Mouse (Mus musculus) forebrain, embryonic 10.5 days (tissue): ENCODE data around the gene Dvl1. TPM values are rescaled to one million over a fixed set of nuclear protein-coding genes. Genes with fewer than 3 reads are reported as not detected.

Source experiments
- DNase-seq: peaks from one replicate; pipeline ENCODE4 v3.0.0-alpha.2; 2017; ENCODE audit warnings: low spot score; ENCODE audit errors: extremely low spot score
- H3K27ac ChIP-seq: fragments of 300-500 bp; sonication (generic); 2 replicates; pipeline ENCODE4 v1.5.1; 2016; ENCODE audit warnings: mild to moderate bottlenecking
- H3K27me3 ChIP-seq: fragments of 300-500 bp; sonication (generic); 2 replicates; pipeline ENCODE4 v1.6.1; 2016; ENCODE audit warnings: mild to moderate bottlenecking; ENCODE audit not compliant: poor library complexity, severe bottlenecking
- H3K36me3 ChIP-seq: fragments of 300-500 bp; sonication (generic); replicated peaks from 2 replicates; pipeline ENCODE4 v1.6.1; 2016; ENCODE audit warnings: mild to moderate bottlenecking, moderate library complexity
- H3K4me1 ChIP-seq: fragments of 300-500 bp; sonication (generic); 2 replicates; pipeline ENCODE4 v1.6.1; 2016
- H3K4me3 ChIP-seq: fragments of 300-500 bp; sonication (generic); 2 replicates; pipeline ENCODE4 v1.5.1; 2016; ENCODE audit warnings: mild to moderate bottlenecking, moderate library complexity
- H3K9me3 ChIP-seq: fragments of 300-500 bp; sonication (generic); 2 replicates; pipeline ENCODE4 v1.6.1; 2016; ENCODE audit warnings: mild to moderate bottlenecking, moderate library complexity
- WGBS: fragments of 180-500 bp; shearing (Covaris S2); methylation state at CpG from one replicate; pipeline ENCODE4 v1.1.7; 2016; 5-methylcytosine and 5-hydroxymethylcytosine counted together
- polyA plus RNA-seq: library from polyadenylated mRNA; unstranded; fragments of >200 nt; fragmentation: Nextera tagmentation; extraction: Ambion mirVana; gene quantifications from 2 replicates; pipeline ENCODE4 v1.2.1, GENCODE M21; 2016

Gene Dvl1
- polyA plus RNA-seq, 1 experiment from 2014 or later: 5.3 TPM

DNA sequence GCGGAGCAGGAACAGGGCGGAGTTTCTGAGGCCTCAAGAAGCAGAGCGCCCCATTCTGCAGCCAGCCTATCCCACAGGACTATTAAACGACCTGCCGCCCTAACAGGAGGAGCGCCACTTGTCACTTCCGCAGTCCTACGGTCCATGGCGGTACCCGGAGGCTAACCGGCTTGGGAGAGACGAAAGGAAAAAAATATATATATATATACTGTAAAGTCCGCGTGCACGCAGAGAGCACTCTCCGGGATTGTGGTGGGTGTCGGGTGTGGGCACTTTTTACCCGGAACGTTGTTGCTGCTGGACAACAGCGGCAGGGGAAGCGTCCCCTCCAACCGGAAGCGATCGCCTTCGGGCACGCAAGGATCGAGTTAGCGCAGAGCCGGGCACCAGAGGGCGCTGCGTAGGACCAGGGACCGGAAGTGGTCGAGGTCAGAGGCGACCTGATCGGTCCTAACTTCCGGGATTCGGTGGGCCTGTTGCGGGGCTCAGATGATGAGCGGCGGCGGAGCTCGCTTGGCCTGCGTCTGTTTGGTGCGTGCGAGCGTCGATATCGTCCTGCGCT, 15.9 kb upstream of the Dvl1 start, which contains the start of gene Aurkaip1:
Gene Aurkaip1 (plus strand): TSS at position 68 of the 562 bp plus-strand sequence.
- peak; percentile 98 for DNase-seq
- peaks cover 29% of the 10 kb centered on the region for H3K4me1 ChIP-seq
- H3K27me3 ChIP-seq: no peaks in the 10 kb centered on the region
- under 1% methylated on average over 49 of the region's 49 CpGs for WGBS
- H3K4me3 ChIP-seq: peak within 1 kb of the TSS; percentile 81
- peak within 1 kb of the TSS; percentile 89 for H3K27ac ChIP-seq
- peaks cover 52% of the 10 kb centered on the region for H3K36me3 ChIP-seq
- no peaks in the 10 kb centered on the region for H3K9me3 ChIP-seq

DNA sequence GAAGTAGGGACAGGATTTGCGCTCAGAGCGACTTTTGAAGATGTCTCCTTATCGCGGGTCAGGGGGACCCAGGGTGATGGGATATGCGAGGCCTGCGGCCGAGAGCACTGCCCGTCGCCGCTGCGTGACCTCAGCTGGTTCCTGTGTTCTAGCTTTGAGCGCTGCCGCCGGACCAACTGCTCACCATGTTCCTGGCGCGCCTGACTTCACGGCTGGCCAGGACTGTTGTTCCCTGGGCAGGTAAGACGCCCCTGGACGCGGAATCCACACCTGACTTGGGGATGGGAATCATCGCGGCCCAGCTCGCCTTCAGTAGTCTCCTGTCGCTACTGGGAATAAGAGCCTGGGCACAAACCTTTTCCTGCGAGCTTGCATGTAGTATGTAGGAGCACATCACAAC, 15.4 kb upstream of the Dvl1 start:
- Histone ChIP-seq H3K9me3 (no peaks in the 10 kb centered on the region; the same call in 1 of the 2 replicates), H3K27me3 (no peaks in the 10 kb centered on the region), H3K4me3 (peak overlapping the region; percentile 81), H3K36me3 (peaks cover 47% of the 10 kb centered on the region), H3K27ac (peak overlapping the region; percentile 89), H3K4me1 (peaks cover 29% of the 10 kb centered on the region)
- DNase-seq: no peak
- WGBS: 2% methylated on average over 25 of the region's 25 CpGs

DNA sequence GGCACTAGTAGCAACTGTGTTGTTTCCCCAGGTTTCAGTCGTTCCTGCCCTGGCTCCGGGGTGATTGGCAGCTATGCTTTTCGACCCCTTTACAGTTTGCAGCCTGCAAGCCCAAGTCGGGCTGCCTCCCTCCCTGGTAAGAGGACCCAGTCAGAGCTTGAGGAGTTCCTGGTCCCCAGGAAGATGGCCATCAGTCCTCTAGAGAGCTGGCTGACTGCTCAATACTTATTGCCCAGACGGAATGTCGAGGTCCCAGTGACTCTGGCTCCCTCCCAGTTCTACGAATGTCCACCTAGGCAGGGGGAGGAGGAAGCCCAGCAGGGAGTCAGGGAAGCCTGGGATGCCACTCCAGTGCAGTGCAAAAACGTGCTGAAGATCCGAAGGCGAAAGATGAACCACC, 14.9 kb upstream of the Dvl1 start:
- H3K27ac ChIP-seq: peak overlapping the region; percentile 89
- peaks cover 42% of the 10 kb centered on the region for H3K36me3 ChIP-seq
- no peaks in the 10 kb centered on the region; the same call in 1 of the 2 replicates for H3K9me3 ChIP-seq
- H3K27me3 ChIP-seq: no peaks in the 10 kb centered on the region
- peaks cover 29% of the 10 kb centered on the region for H3K4me1 ChIP-seq
- DNase-seq: no peak
- H3K4me3 ChIP-seq: peak overlapping the region; percentile 81
- WGBS: 58% methylated on average over 10 of the region's 10 CpGs

DNA sequence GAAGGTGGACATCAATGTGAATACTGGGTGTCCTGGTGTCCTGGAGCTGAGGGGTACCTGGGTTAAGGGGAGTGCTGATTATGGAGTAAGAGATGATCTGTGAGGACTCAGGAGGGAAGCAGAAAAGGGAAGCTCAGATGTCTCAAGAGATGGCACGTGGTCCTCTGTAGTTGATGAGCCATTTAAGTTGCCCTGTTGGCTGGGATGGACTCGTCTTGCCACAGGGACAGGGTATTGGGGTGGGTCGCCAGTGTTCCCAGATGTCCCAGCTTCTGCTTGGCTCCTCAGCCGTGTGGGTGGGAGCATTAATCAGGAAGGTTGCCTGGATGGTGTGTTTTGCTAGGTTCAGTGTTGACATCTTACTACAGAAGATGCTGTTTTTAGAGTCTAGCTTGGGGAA, 14.0 kb upstream of the Dvl1 start:
- WGBS: 91% methylated on average over 4 of the region's 4 CpGs
- peak overlapping the region; percentile 25; the same call in 1 of the 2 replicates for H3K4me3 ChIP-seq

DNA sequence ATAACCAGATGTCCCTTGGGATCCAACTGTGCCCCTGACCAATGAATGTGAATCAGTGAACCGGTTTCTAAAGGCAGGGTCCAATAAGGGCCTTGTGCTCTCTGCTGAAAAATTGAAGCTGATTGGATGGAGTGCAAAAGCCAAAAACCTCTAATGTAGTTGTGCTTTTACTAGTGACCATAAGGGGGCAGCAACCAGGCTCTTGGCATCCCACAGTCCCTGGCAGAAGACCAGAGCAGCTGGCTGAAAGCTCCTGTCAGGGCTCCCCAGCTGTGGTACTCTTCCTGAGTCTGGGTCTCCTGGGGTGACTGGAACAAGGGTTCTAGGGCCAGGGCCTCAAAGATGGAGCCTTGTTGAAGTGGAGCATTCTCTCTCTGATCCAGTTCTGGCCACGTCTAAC, 13.4 kb upstream of the Dvl1 start:
- Histone ChIP-seq H3K9me3 (no peaks in the 10 kb centered on the region; the same call in 1 of the 2 replicates), H3K4me3 (peak overlapping the region; percentile 25), H3K36me3 (peaks cover 28% of the 10 kb centered on the region), H3K27ac (no peak overlapping the region), H3K27me3 (no peaks in the 10 kb centered on the region), H3K4me1 (peaks cover 40% of the 10 kb centered on the region)
- 49% methylated on average over 2 of the region's 2 CpGs for whole genome bisulfite sequencing
- peak; percentile 65 for DNase-seq

More for the DNA sequence above, 14.0 kb upstream of the Dvl1 start:
- Histone ChIP-seq H3K27ac (no peak overlapping the region), H3K36me3 (peaks cover 33% of the 10 kb centered on the region), H3K4me1 (peaks cover 36% of the 10 kb centered on the region), H3K9me3 (no peaks in the 10 kb centered on the region; the same call in 1 of the 2 replicates), H3K27me3 (no peaks in the 10 kb centered on the region)
- DNase-seq: no peak

DNA sequence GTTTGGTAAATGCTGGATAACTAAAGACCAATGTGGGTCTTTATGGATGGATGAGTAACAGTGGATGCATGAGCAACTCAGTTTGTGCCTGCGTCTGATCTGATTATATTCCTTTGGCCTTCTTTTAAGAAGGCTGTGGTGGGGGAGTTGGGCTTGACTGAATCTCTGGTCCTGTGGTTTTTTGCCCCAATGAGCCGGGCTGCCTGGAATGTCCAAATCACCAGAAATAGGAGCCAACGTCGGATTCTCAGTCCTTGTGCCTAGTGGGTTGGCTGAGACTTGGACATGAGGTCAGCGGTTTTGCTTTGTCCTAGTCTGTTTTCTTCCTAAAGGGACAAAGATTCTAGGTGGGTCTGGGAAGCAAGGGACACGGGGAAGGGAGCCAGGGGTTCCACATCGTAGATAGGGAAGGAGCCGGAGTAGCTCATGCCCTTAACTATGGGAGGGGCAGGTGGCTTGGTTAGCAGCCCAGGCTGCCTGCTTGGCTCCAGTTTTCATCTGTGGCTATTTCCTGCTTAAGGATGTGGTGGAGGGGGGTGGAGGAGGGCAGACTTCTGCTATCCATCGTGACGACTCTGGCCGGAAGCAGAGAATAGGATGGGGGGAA, 9.7 kb upstream of the Dvl1 start:
- peaks cover 26% of the 10 kb centered on the region for H3K27me3 ChIP-seq
- H3K4me3 ChIP-seq: no peak overlapping the region
- no peak for DNase-seq
- WGBS: 86% methylated on average over 11 of the region's 11 CpGs
- H3K9me3 ChIP-seq: no peaks in the 10 kb centered on the region; the same call in 1 of the 2 replicates
- no peak overlapping the region for H3K27ac ChIP-seq
- H3K36me3 ChIP-seq: peaks cover 27% of the 10 kb centered on the region
- peaks cover 59% of the 10 kb centered on the region for H3K4me1 ChIP-seq

DNA sequence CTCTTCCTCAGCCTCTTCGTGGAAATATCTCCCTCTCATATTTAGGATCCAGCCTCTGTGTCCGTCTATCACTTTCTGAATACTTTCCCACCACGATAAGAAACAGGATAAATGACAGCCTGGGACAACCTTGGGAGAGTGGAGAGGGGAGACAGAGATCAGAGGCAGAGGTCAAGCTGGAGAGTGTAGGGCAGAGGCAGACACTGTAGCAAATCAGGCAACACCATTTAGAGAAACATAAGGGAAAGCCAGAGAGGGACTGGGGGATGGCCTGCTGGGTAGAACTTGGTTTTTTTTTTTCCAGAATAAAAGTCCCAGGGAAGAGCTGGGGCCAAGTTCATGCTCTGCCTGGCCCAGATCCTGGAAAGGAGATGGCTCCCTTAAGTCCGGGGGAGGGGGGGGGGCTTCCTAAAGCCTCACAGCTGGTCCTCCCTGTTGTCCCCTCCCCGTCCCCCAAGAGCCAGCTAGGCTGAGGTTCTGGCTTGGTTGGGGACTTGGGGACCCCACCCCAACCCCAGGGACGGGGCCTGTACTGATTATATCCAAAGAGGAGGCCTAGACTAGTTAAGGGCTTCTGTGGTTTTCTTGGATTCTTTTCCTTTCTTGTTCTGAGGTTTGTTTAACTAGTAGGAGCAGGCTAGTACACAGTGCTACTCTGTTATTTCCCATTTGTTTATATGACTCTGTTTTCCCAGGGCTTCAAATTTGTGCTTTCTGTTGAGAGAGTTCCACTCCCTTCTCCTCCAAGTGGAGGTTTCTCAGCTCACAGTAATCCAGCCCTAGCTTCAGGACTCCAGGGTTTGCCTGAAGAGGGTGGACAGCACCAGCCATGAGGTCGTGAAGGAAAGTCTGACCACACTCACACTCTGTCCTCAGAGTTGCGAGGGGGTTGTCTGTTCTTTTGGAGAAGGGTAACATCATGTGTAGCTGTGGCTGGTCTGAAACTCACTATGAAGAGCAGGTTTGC, 8.7 kb upstream of the Dvl1 start:
- H3K4me3 ChIP-seq: no peak overlapping the region; the same call in 1 of the 2 replicates
- WGBS: 61% methylated on average over 8 of the region's 8 CpGs
- H3K9me3 ChIP-seq: no peaks in the 10 kb centered on the region; the same call in 1 of the 2 replicates
- no peak for DNase-seq
- peak overlapping the region; percentile 85; the same call in 1 of the 2 replicates for H3K27ac ChIP-seq
- peaks cover 30% of the 10 kb centered on the region for H3K27me3 ChIP-seq
- peaks cover 50% of the 10 kb centered on the region for H3K4me1 ChIP-seq
- peaks cover 27% of the 10 kb centered on the region for H3K36me3 ChIP-seq

DNA sequence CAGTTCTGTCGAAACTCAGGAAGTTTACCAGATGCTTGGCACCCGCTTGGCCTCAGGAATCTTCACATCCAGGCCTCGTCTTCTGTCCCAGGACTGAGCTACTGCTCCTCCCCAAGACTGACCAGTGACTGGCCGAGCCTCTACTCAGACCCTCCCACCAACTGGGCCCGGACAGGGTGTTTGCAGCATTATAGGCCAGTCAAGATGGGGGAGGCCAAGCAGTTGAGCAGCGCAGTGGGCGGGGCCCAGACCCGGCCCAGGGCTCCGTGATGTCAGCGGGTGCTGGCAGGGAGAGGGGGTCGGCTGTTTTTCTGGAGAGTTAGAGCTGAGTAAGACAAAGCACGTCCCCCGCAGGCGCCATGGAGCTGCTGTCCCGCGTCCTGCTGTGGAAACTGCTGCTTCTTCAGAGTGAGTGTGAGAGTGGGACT, 7.7 kb upstream of the Dvl1 start, which contains the start of gene Mxra8:
Gene Mxra8 (plus strand): TSS at position 198 of the 428 bp plus-strand sequence.
- WGBS: under 1% methylated on average over 16 of the region's 16 CpGs
- peak within 1 kb of the TSS; percentile 85 for H3K27ac ChIP-seq
- peaks cover 30% of the 10 kb centered on the region for H3K27me3 ChIP-seq

DNA sequence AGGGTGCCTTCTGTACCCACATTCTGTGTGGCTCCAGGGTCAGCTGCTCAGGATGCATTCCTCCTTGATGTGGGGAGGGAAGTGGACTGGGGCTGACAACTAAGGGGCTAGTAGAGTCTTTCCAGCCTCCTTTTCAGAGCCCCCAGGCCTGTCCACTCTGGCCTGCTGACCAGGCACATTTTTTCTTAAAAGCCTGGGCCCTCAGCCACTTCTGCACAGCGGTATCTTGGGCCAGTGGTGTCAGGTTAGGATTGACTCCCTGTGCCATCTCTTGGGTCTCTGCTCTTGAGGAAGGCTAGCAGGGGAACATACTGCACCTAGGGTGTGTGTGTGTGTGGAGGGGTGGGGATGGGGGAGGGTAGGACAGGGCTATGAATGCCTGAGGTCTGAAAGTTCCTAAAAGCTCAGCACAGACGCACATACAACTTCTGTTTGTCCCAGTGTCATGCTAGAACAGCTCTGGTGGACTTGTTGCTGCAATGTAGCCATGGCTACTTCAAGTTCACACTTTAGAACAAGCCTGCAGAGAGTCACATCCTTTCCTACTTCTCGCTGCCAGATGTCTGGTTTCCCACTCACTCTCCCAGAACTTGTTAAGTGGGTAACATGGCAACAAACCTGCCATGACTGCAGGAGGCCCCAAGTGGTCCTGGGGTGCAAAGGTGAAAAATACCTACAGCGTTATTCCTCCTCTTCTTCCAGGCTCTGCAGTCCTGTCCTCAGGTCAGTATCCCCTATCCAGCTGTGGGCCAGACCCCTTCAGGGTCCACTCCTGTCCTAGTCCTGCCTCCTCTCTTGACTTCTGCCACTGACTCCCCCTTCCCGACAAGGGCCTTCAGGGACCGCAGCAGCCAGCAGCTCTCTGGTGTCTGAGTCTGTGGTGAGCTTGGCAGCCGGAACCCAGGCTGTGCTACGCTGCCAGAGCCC, 6.9 kb upstream of the Dvl1 start:
- Histone ChIP-seq H3K27ac (peak overlapping the region; percentile 85), H3K27me3 (peaks cover 30% of the 10 kb centered on the region), H3K4me1 (peaks cover 42% of the 10 kb centered on the region), H3K9me3 (no peaks in the 10 kb centered on the region; the same call in 1 of the 2 replicates), H3K36me3 (peaks cover 24% of the 10 kb centered on the region), H3K4me3 (peak overlapping the region; percentile 56)
- DNase-seq: no peak
- WGBS: 7% methylated on average over 8 of the region's 8 CpGs

More for the DNA sequence above, 7.7 kb upstream of the Dvl1 start, which contains the start of gene Mxra8:
- Histone ChIP-seq H3K9me3 (no peaks in the 10 kb centered on the region; the same call in 1 of the 2 replicates), H3K4me3 (peak within 1 kb of the TSS; percentile 56), H3K36me3 (peaks cover 24% of the 10 kb centered on the region), H3K4me1 (peaks cover 42% of the 10 kb centered on the region)
- DNase-seq: peak; percentile 83

DNA sequence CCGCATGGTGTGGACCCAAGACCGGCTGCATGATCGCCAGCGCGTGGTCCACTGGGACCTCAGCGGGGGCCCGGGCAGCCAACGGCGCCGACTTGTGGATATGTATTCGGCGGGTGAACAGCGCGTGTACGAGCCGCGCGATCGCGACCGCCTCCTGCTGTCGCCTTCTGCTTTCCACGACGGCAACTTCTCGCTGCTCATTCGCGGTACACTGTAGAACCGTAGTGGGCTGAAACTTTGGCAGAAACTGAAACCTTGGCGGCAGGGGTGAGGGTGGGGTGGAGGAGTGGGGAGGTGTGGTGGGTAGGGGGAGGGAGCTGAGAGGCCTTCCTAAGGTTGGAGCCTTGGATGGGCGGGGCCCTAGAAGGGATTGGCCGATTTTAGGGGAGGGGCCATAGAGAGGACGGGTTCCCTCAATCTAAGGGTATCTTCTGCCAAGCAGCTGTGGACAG, 6.2 kb upstream of the Dvl1 start:
- H3K36me3 ChIP-seq: peaks cover 24% of the 10 kb centered on the region
- under 1% methylated on average over 32 of the region's 32 CpGs for WGBS
- peak overlapping the region; percentile 73 for H3K27ac ChIP-seq
- H3K27me3 ChIP-seq: peaks cover 30% of the 10 kb centered on the region
- peaks cover 42% of the 10 kb centered on the region for H3K4me1 ChIP-seq
- DNase-seq: peak; percentile 55
- H3K9me3 ChIP-seq: no peaks in the 10 kb centered on the region; the same call in 1 of the 2 replicates
- peak overlapping the region; percentile 56 for H3K4me3 ChIP-seq

DNA sequence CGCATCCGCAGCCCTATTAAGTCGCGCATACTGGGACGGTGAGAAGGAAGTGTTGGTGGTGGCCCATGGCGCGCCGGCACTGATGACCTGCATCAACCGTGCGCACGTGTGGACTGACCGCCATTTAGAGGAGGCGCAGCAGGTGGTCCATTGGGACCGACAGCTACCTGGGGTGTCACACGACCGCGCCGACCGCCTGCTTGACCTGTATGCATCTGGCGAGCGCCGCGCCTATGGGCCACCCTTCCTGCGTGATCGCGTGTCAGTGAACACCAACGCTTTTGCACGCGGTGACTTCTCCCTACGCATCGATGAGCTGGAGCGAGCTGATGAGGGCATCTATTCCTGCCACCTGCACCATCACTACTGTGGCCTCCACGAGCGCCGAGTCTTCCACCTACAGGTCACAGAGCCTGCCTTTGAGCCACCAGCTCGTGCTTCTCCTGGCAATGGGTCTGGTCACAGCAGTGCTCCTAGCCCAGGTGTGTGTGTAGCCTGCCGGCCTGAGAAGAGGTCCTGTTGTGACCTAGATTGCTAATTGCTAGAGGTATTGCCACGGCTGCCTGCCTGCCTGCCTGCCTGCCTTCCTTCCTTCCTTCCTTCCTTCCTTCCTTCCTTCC, 5.4 kb upstream of the Dvl1 start:
- 0 out of 2 replicates have a peak overlapping the region, but pooled peaks have one; percentile 73 for H3K27ac ChIP-seq
- H3K9me3 ChIP-seq: no peaks in the 10 kb centered on the region; the same call in 1 of the 2 replicates
- H3K27me3 ChIP-seq: peaks cover 30% of the 10 kb centered on the region
- peaks cover 48% of the 10 kb centered on the region for H3K4me1 ChIP-seq
- 35% methylated on average over 38 of the region's 38 CpGs for WGBS
- H3K36me3 ChIP-seq: peaks cover 24% of the 10 kb centered on the region
- H3K4me3 ChIP-seq: peak overlapping the region; percentile 56
- no peak for DNase-seq
